Mouse (Mus musculus) sigmoid colon, adult 10 weeks (tissue): Measurements from ENCODE around the gene Frs3. TPM values are rescaled to one million over a fixed set of nuclear protein-coding genes. Genes with fewer than 3 reads are reported as not detected.

ENCODE experiments used
- polyA plus RNA-seq: library from polyadenylated mRNA; stranded (reverse); fragments of 350-450 nt; fragmentation: Illumina TruSeq; extraction: RNeasy Lipid Tissue Mini Kit (QIAGEN cat#74804); gene quantifications from one replicate; pipeline ENCODE4 v1.2.3, GENCODE M21; 2014; ENCODE audit warnings: low read depth, low replicate concordance

Frs3 gene
- 1.1 TPM for polyA plus RNA-seq

GRCm38 (mm10) chr17:47688608-47689575, at the start of gene Frs3:
Gene Frs3, plus strand, starts transcription at chr17:47689030.

GRCm38 (mm10) chr17:47688344-47688607, 554 bp upstream of the Frs3 start, which contains the start of gene Tomm6:
Gene Tomm6, minus strand, starts transcription at chr17:47688386.

GRCm38 (mm10) chr17:47694442-47694502, 5.4 kb downstream of the Frs3 start, which contains the start of gene Gm21981:
Gene Gm21981, minus strand, starts transcription at chr17:47694455.

GRCm38 (mm10) chr17:47694503-47695336, 5.9 kb downstream of the Frs3 start, which contains the start of gene Prickle4:
Gene Prickle4, minus strand, starts transcription at chr17:47694736.

GRCm38 (mm10) chr17:47726566-47726965, 37.7 kb downstream of the Frs3 start, which contains the start of gene Pgc:
Gene Pgc, plus strand, starts transcription at chr17:47726842.

GRCm38 (mm10) chr17:47736856-47737255, 48.0 kb downstream of the Frs3 start, which contains the start of gene Tfeb:
Gene Tfeb, plus strand, starts transcription at chr17:47737030.

Other genes with a start within 250 kb of the Frs3 start
- gene Taf8, start 186.7 kb upstream of the Frs3 start, polyA plus RNA-seq, result 6.8 TPM
- gene Ccnd3, start 184.0 kb upstream of the Frs3 start, polyA plus RNA-seq, result 4.5 TPM
- 1.4 TPM for gene Bysl, start 77.5 kb upstream of the Frs3 start, polyA plus RNA-seq
- gene Med20, start 77.4 kb upstream of the Frs3 start, polyA plus RNA-seq, result 16.4 TPM
- 0.38 TPM for gene Gm20517, start 77.4 kb upstream of the Frs3 start, polyA plus RNA-seq
- gene Usp49, start 58.3 kb upstream of the Frs3 start, polyA plus RNA-seq, result 10.3 TPM
- 14.3 TPM for gene Tomm6, start 644 bp upstream of the Frs3 start, polyA plus RNA-seq
- not detected for gene Gm21981, start 5.4 kb downstream of the Frs3 start, polyA plus RNA-seq
- gene Prickle4, start 5.7 kb downstream of the Frs3 start, polyA plus RNA-seq, result not detected
- gene Pgc, start 37.8 kb downstream of the Frs3 start, polyA plus RNA-seq, result not detected
- not detected for gene Tfeb, start 48.0 kb downstream of the Frs3 start, polyA plus RNA-seq
- gene Mdfi, start 145.7 kb downstream of the Frs3 start, polyA plus RNA-seq, result not detected
- 0.35 TPM for gene Foxp4, start 235.6 kb downstream of the Frs3 start, polyA plus RNA-seq